Mouse (Mus musculus): ENCODE measurements around the gene Myo1a. TPM values are rescaled to one million over a fixed set of nuclear protein-coding genes. Genes with fewer than 3 reads are reported as not detected.

Myo1a gene
- polyA plus RNA-seq (2014; fragmentation: Illumina TruSeq; extraction: RNeasy Lipid Tissue Mini Kit (QIAGEN cat#74804); ENCODE audit: low read depth, low replicate concordance), result 0.34 TPM

GRCm38 (mm10) chr10:127704766-127705220 lies at the start of gene Myo1a:
TSS of gene Myo1a (plus strand) at chr10:127705170.

GRCm38 (mm10) chr10:127666501-127667268 lies 38.3 kb upstream of the Myo1a start, which contains the start of gene Nemp1:
TSS of gene Nemp1 (plus strand) at chr10:127666901.

GRCm38 (mm10) chr10:127668093-127669050 lies 36.6 kb upstream of the Myo1a start, which contains the start of gene Nab2:
TSS of gene Nab2 (minus strand) at chr10:127668568.

DNA sequence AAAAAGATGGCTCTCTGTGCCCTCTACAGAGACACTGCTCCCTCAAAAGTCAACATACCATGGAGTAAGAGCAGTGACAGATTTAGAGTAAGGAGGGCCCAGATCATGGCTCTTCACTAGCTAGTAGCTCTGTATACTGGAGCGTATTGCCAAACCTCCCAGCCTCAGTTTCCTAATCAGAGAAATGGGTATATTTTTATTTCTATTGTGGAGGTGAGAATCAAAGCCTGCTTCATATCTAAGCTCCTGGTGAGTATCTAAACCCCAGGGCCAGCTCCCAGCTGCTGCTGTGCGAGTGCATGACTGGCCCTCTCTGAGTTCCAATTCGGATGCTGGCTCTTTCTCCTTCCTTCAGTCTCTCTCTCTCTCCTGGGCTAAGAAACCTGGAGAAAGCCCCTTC lies 19.2 kb downstream of the Myo1a start, which contains the start of gene Tac2:
Tac2 (plus strand) TSS at position 301 of the 400 bp plus-strand sequence.

GRCm38 (mm10) chr10:127739083-127739660 lies 34.2 kb downstream of the Myo1a start, which contains the start of gene Zbtb39:
TSS of gene Zbtb39 (plus strand) at chr10:127739538.

GRCm38 (mm10) chr10:127751548-127751947 lies 46.6 kb downstream of the Myo1a start, which contains the start of gene Gpr182:
TSS of gene Gpr182 (minus strand) at chr10:127751732.

GRCm38 (mm10) chr10:127759181-127760110 lies 54.5 kb downstream of the Myo1a start, which contains the start of the genes Rdh1 and Rdh16f1:
TSS of gene Rdh1 (plus strand) at chr10:127759721.
TSS of gene Rdh16f1 (plus strand) at chr10:127759787.

Other genes with a start within 250 kb of the Myo1a start
- 1.7 TPM for gene Stac3, start 203.5 kb upstream of the Myo1a start, polyA plus RNA-seq (2014; fragmentation: Illumina TruSeq; extraction: RNeasy Lipid Tissue Mini Kit (QIAGEN cat#74804); ENCODE audit: low read depth, low replicate concordance)
- gene Ndufa4l2, start 190.2 kb upstream of the Myo1a start, polyA plus RNA-seq (2014; fragmentation: Illumina TruSeq; extraction: RNeasy Lipid Tissue Mini Kit (QIAGEN cat#74804); ENCODE audit: low read depth, low replicate concordance), result 37.8 TPM
- 47.5 TPM for gene Shmt2, start 182.7 kb upstream of the Myo1a start, polyA plus RNA-seq (2014; fragmentation: Illumina TruSeq; extraction: RNeasy Lipid Tissue Mini Kit (QIAGEN cat#74804); ENCODE audit: low read depth, low replicate concordance)
- gene Nxph4, start 170.6 kb upstream of the Myo1a start, polyA plus RNA-seq (2014; fragmentation: Illumina TruSeq; extraction: RNeasy Lipid Tissue Mini Kit (QIAGEN cat#74804); ENCODE audit: low read depth, low replicate concordance), result not detected
- gene Lrp1, start 84.0 kb upstream of the Myo1a start, polyA plus RNA-seq (2014; fragmentation: Illumina TruSeq; extraction: RNeasy Lipid Tissue Mini Kit (QIAGEN cat#74804); ENCODE audit: low read depth, low replicate concordance), result 87.8 TPM
- gene Stat6, start 62.2 kb upstream of the Myo1a start, polyA plus RNA-seq (2014; fragmentation: Illumina TruSeq; extraction: RNeasy Lipid Tissue Mini Kit (QIAGEN cat#74804); ENCODE audit: low read depth, low replicate concordance), result 48.3 TPM
- gene Nemp1, start 38.3 kb upstream of the Myo1a start, polyA plus RNA-seq (2014; fragmentation: Illumina TruSeq; extraction: RNeasy Lipid Tissue Mini Kit (QIAGEN cat#74804); ENCODE audit: low read depth, low replicate concordance), result 5.4 TPM
- gene Nab2, start 36.6 kb upstream of the Myo1a start, polyA plus RNA-seq (2014; fragmentation: Illumina TruSeq; extraction: RNeasy Lipid Tissue Mini Kit (QIAGEN cat#74804); ENCODE audit: low read depth, low replicate concordance), result 10.6 TPM
- gene Tac2, start 19.3 kb downstream of the Myo1a start, polyA plus RNA-seq (2014; fragmentation: Illumina TruSeq; extraction: RNeasy Lipid Tissue Mini Kit (QIAGEN cat#74804); ENCODE audit: low read depth, low replicate concordance), result not detected
- gene Zbtb39, start 34.4 kb downstream of the Myo1a start, polyA plus RNA-seq (2014; fragmentation: Illumina TruSeq; extraction: RNeasy Lipid Tissue Mini Kit (QIAGEN cat#74804); ENCODE audit: low read depth, low replicate concordance), result 4.4 TPM
- 4.0 TPM for gene Gpr182, start 46.6 kb downstream of the Myo1a start, polyA plus RNA-seq (2014; fragmentation: Illumina TruSeq; extraction: RNeasy Lipid Tissue Mini Kit (QIAGEN cat#74804); ENCODE audit: low read depth, low replicate concordance)
- gene Rdh1, start 54.6 kb downstream of the Myo1a start, polyA plus RNA-seq (2014; fragmentation: Illumina TruSeq; extraction: RNeasy Lipid Tissue Mini Kit (QIAGEN cat#74804); ENCODE audit: low read depth, low replicate concordance), result not detected
- gene Rdh16f1, start 54.6 kb downstream of the Myo1a start, polyA plus RNA-seq (2014; fragmentation: Illumina TruSeq; extraction: RNeasy Lipid Tissue Mini Kit (QIAGEN cat#74804); ENCODE audit: low read depth, low replicate concordance), result not detected
- 0.31 TPM for gene Rdh9, start 71.2 kb downstream of the Myo1a start, polyA plus RNA-seq (2014; fragmentation: Illumina TruSeq; extraction: RNeasy Lipid Tissue Mini Kit (QIAGEN cat#74804); ENCODE audit: low read depth, low replicate concordance)
- gene Rdh16, start 96.0 kb downstream of the Myo1a start, polyA plus RNA-seq (2014; fragmentation: Illumina TruSeq; extraction: RNeasy Lipid Tissue Mini Kit (QIAGEN cat#74804); ENCODE audit: low read depth, low replicate concordance), result not detected
- not detected for gene Rdh19, start 144.8 kb downstream of the Myo1a start, polyA plus RNA-seq (2014; fragmentation: Illumina TruSeq; extraction: RNeasy Lipid Tissue Mini Kit (QIAGEN cat#74804); ENCODE audit: low read depth, low replicate concordance)
- not detected for gene Rdh16f2, start 161.3 kb downstream of the Myo1a start, polyA plus RNA-seq (2014; fragmentation: Illumina TruSeq; extraction: RNeasy Lipid Tissue Mini Kit (QIAGEN cat#74804); ENCODE audit: low read depth, low replicate concordance)
- 0.63 TPM for gene Rdh7, start 183.6 kb downstream of the Myo1a start, polyA plus RNA-seq (2014; fragmentation: Illumina TruSeq; extraction: RNeasy Lipid Tissue Mini Kit (QIAGEN cat#74804); ENCODE audit: low read depth, low replicate concordance)
- gene Sdr9c7, start 193.3 kb downstream of the Myo1a start, polyA plus RNA-seq (2014; fragmentation: Illumina TruSeq; extraction: RNeasy Lipid Tissue Mini Kit (QIAGEN cat#74804); ENCODE audit: low read depth, low replicate concordance), result not detected